Mouse (Mus musculus): ENCODE data around the gene Vipr2. TPM values are rescaled to one million over a fixed set of nuclear protein-coding genes. Genes with fewer than 3 reads are reported as not detected.

Gene Vipr2
- total and polyA plus RNA-seq, 3 experiments: 0.16 TPM; not detected in 2

GRCm38 (mm10) chr12:116182376-116182775, 104.8 kb downstream of the Vipr2 start:
- DNase-seq (ENCODE audit: low spot score) (no peak), ATAC-seq (ENCODE audit: extremely low read depth, insufficient number of reproducible peaks, low FRiP score, poor library complexity, severe bottlenecking) (no peak)
- Histone ChIP-seq H3K4me3 (ENCODE audit: low read depth, low read length) (no peak overlapping the region), H3K27me3 (ENCODE audit: insufficient read depth, low read length) (peaks cover 4% of the 10 kb centered on the region), H3K9me3 (replicated peaks) (no peaks in the 10 kb centered on the region), H3K4me1 (ENCODE audit: insufficient read depth, low read depth, low read length) (no peaks in the 10 kb centered on the region), H3K36me3 (replicated peaks) (no peaks in the 10 kb centered on the region)
- TF ChIP-seq GATA2 (IDR thresholded peaks at IDR 0.05; ENCODE audit: borderline replicate concordance, low read depth, low read length) (no peak), GATA1 (IDR thresholded peaks at IDR 0.05; ENCODE audit: borderline replicate concordance, low read length) (no peak), TAL1 (conservative IDR thresholded peaks at IDR 0.05; ENCODE audit: low read depth, low read length) (no peak), CTCF (IDR thresholded peaks at IDR 0.05; ENCODE audit: low read depth, low read length) (no peak), POLR2AphosphoS5 (IDR thresholded peaks at IDR 0.05; ENCODE audit: insufficient replicate concordance, low read depth, low read length) (no peak)

DNA sequence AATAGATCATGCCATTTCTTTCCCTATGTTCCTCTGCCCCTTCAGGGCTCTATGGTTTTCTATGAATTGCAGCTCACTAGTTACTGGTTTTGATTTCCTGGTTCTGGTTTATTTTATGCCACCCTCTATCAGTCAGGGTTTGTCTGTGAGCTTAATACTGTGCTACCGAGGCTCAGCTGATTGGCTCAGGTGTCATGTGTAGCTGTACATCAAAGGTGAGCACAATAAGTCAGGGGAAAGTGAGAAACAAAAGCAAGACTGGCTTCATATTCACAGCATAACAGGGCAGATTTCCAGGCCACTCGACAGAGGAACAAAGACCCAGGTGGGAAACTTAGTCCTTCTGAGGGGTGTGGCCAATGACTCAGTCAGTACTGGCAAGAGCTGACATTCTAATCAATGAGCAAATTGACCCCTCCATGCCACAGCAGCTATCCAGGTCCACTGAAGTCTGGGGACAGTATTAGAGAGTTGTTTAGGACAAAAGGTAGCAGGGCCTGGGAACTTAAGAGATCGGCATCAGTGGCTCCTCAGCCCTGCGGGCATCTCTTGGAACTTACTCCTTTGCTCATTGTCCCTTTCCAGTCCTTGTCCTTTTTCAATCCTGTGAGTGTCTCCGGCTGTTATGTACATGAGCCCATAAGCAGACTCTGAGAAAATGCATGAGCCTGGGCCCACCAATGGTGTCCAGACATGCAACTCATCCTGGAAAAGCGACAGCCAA, 105.8 kb downstream of the Vipr2 start:
- H3K36me3 ChIP-seq (replicated peaks): no peaks in the 10 kb centered on the region
- 0 out of 2 replicates have a peak, but pooled peaks have one; percentile 6 for ATAC-seq (ENCODE audit: extremely low read depth, insufficient number of reproducible peaks, low FRiP score, poor library complexity, severe bottlenecking)

DNA sequence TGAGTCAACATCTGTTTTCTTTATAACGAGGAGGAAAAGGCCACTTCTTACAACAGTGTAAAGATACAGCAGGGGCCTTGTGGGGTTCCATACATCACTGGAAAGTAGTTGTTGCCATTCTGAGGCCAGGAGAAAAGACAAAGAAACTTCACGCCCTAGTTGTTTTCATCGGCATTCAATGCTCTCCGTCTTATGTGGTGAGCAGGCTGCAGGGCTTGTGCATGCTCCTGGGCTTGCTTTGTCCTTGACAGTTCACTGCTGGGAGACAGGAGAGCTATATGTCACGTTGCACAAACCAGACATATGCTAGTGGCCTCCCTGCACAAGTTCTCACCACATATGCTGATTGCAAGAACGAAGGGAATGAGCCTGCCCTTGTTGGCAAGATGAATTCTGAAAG, 116.4 kb downstream of the Vipr2 start:
- Histone ChIP-seq H3K27me3 (ENCODE audit: insufficient read depth, low read length) (peaks cover 6% of the 10 kb centered on the region; the same call in 1 of the 2 replicates), H3K4me3 (ENCODE audit: low read depth, low read length) (no peak overlapping the region), H3K4me1 (ENCODE audit: insufficient read depth, low read depth, low read length) (no peaks in the 10 kb centered on the region), H3K36me3 (replicated peaks) (no peaks in the 10 kb centered on the region), H3K9me3 (replicated peaks) (no peaks in the 10 kb centered on the region)
- TF ChIP-seq POLR2AphosphoS5 (IDR thresholded peaks at IDR 0.05; ENCODE audit: insufficient replicate concordance, low read depth, low read length): no peak
- no peak for TF ChIP-seq TAL1 (conservative IDR thresholded peaks at IDR 0.05; ENCODE audit: low read depth, low read length)
- no peak for TF ChIP-seq GATA2 (IDR thresholded peaks at IDR 0.05; ENCODE audit: borderline replicate concordance, low read depth, low read length)
- TF ChIP-seq GATA1 (IDR thresholded peaks at IDR 0.05; ENCODE audit: borderline replicate concordance, low read length): no peak
- TF ChIP-seq CTCF (IDR thresholded peaks at IDR 0.05; ENCODE audit: low read depth, low read length): no peak
- no peak for ATAC-seq (ENCODE audit: extremely low read depth, insufficient number of reproducible peaks, low FRiP score, poor library complexity, severe bottlenecking)
- no peak for DNase-seq (ENCODE audit: low spot score)

More for the DNA sequence above, 105.8 kb downstream of the Vipr2 start:
- Histone ChIP-seq H3K4me3 (ENCODE audit: low read depth, low read length) (no peak overlapping the region), H3K9me3 (replicated peaks) (no peaks in the 10 kb centered on the region), H3K4me1 (ENCODE audit: insufficient read depth, low read depth, low read length) (no peaks in the 10 kb centered on the region), H3K27me3 (ENCODE audit: insufficient read depth, low read length) (peaks cover 4% of the 10 kb centered on the region)
- TF ChIP-seq TAL1 (conservative IDR thresholded peaks at IDR 0.05; ENCODE audit: low read depth, low read length) (no peak), GATA1 (IDR thresholded peaks at IDR 0.05; ENCODE audit: borderline replicate concordance, low read length) (no peak), POLR2AphosphoS5 (IDR thresholded peaks at IDR 0.05; ENCODE audit: insufficient replicate concordance, low read depth, low read length) (no peak), GATA2 (IDR thresholded peaks at IDR 0.05; ENCODE audit: borderline replicate concordance, low read depth, low read length) (no peak), CTCF (IDR thresholded peaks at IDR 0.05; ENCODE audit: low read depth, low read length) (no peak)
- DNase-seq (ENCODE audit: low spot score): no peak

DNA sequence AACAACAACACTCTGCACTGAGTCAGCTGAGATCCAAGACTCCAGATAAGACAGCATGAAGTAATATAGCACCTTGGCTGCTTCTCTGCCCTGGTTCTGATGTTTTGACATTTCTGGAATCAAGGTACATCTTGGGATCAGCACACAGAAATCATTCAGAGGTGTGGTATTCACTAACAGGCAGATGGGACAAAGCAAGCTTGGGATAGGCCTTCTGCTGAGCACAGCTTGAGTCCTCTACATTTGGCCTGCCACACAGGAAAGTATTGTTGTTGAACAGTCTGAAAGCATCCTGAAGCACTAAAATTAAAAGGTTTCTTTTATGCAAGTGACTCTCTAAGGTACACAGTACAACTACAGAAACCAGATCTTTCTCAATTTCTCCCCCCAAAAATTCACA, 117.1 kb downstream of the Vipr2 start:
- TF ChIP-seq TAL1 (conservative IDR thresholded peaks at IDR 0.05; ENCODE audit: low read depth, low read length) (no peak), GATA1 (IDR thresholded peaks at IDR 0.05; ENCODE audit: borderline replicate concordance, low read length) (no peak), CTCF (IDR thresholded peaks at IDR 0.05; ENCODE audit: low read depth, low read length) (no peak), POLR2AphosphoS5 (IDR thresholded peaks at IDR 0.05; ENCODE audit: insufficient replicate concordance, low read depth, low read length) (no peak)

More for the DNA sequence above, 117.1 kb downstream of the Vipr2 start:
- Histone ChIP-seq H3K4me1 (ENCODE audit: insufficient read depth, low read depth, low read length) (no peaks in the 10 kb centered on the region), H3K4me3 (ENCODE audit: low read depth, low read length) (no peak overlapping the region), H3K9me3 (replicated peaks) (no peaks in the 10 kb centered on the region), H3K36me3 (replicated peaks) (no peaks in the 10 kb centered on the region), H3K27me3 (ENCODE audit: insufficient read depth, low read length) (peaks cover 6% of the 10 kb centered on the region)
- no peak for DNase-seq (ENCODE audit: low spot score)
- ATAC-seq (ENCODE audit: extremely low read depth, insufficient number of reproducible peaks, low FRiP score, poor library complexity, severe bottlenecking): no peak

Other genes with a start within 250 kb of the Vipr2 start
- gene Zfp386, start 30.0 kb upstream of the Vipr2 start, total RNA-seq (2014; fragmentation: Nextera tagmentation): 67.0 and 68.6 TPM in 2 replicates
- gene Zfp386, start 30.0 kb upstream of the Vipr2 start, total RNA-seq (2017): 48.8 and 55.8 TPM in 2 replicates
- 0.83 and 2.1 TPM in 2 replicates for gene Zfp386, start 30.0 kb upstream of the Vipr2 start, polyA plus RNA-seq (2012)
- gene Wdr60, start 185.3 kb downstream of the Vipr2 start, total RNA-seq (2014; fragmentation: Nextera tagmentation): 24.9 and 30.0 TPM in 2 replicates
- 49.5 and 68.6 TPM in 2 replicates for gene Wdr60, start 185.3 kb downstream of the Vipr2 start, total RNA-seq (2017)
- 10.7 and 13.5 TPM in 2 replicates for gene Wdr60, start 185.3 kb downstream of the Vipr2 start, polyA plus RNA-seq (2012)
- not detected in 2 replicates for gene Gm11027, start 197.7 kb downstream of the Vipr2 start, total RNA-seq (2014; fragmentation: Nextera tagmentation)
- not detected in 2 replicates for gene Gm11027, start 197.7 kb downstream of the Vipr2 start, total RNA-seq (2017)
- gene Gm11027, start 197.7 kb downstream of the Vipr2 start, polyA plus RNA-seq (2012): not detected in 2 replicates
- gene Esyt2, start 203.5 kb downstream of the Vipr2 start, total RNA-seq (2014; fragmentation: Nextera tagmentation): 87.5 and 91.7 TPM in 2 replicates
- 145 and 147 TPM in 2 replicates for gene Esyt2, start 203.5 kb downstream of the Vipr2 start, total RNA-seq (2017)
- 22.4 and 23.4 TPM in 2 replicates for gene Esyt2, start 203.5 kb downstream of the Vipr2 start, polyA plus RNA-seq (2012)

Data from G1E (cell line).